Mouse (Mus musculus) regulatory T cell (primary cell): ENCODE results near the gene Tpcn2.

Experiments
- in situ Hi-C: fragments of 300-600 bp; cut with MboI, MseI; formaldehyde crosslinking; loops from one replicate; pipeline ENCODE4 v1.15.1; 2025; ENCODE audit warnings: high pct_unique_total_duplicates

Gene Tpcn2

DNA sequence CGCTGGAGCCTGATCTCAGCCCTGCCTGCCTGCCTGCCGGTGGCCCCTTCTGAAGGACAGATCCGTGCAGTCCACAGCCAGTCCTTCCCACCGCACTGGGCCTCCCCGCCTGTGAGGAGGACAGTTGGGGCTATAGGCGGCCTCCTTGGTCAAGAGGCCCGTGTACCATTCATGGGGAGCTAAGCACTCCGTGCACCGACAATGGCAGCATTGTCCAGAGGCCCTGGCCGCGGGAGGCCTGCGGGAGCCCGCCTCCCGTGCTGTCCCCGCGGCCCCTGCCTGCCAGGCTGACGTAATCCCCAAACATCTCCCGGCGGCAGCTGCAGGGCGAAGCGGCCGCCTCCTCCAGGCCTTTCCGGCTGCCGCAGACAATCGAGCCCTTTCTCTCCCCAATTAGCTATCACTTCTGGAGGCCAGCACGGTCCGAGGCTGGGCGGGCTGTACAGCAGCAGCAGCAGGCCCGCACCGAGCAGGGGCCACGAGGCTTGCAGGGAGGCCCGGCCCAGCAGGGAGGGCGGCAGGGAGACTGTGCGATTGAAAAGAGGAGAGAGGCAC is 77.7 kb downstream of the Tpcn2 start:
- in situ Hi-C loops: no loop called here

DNA sequence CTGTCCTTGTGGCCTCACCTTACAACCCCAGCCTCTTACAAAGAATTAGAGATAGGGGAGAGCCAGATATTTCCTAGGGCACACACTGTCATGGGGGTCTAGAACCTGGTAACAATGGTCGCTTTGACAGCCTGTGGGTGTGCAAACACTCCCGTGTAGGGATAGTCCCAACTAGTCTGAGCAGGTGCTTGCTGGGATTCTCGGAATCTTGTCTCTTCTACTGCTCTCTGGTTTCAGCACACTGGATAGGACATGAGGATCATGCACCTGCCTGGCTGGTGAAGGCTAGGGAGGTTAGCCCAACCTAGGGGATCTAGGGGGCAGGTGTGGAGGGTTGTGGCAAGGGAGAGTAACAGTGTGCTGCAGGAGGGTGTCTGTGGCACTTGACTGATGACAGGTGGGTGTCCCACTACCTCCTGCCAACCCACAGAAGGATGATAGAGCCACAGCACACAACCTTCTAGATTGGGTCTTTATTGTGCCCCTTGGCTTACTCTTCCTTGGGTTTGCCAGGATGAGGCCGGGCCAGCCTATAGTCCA is 78.4 kb downstream of the Tpcn2 start:
- in situ Hi-C loops: no loop called here

DNA sequence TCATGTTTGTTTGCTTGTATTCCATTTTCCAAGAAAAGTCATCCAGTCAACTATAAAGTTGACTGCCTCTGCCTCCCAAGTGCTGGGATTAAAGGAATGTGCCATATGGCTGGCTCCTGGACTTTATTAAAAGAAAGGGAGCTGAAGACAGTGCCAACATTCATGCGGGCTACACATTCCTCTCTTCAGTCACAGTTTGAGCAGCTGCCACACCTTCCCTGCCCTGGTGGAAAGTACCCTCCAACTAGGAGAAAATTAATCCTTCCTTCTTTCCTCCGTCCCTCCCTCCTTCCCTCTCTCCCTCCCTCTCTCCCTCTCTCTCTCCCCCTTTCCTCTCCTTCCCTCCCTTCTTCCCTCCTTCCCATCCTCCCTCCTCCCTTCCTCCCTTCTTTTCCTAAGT is 84.1 kb downstream of the Tpcn2 start:
- in situ Hi-C loops: no loop called here

DNA sequence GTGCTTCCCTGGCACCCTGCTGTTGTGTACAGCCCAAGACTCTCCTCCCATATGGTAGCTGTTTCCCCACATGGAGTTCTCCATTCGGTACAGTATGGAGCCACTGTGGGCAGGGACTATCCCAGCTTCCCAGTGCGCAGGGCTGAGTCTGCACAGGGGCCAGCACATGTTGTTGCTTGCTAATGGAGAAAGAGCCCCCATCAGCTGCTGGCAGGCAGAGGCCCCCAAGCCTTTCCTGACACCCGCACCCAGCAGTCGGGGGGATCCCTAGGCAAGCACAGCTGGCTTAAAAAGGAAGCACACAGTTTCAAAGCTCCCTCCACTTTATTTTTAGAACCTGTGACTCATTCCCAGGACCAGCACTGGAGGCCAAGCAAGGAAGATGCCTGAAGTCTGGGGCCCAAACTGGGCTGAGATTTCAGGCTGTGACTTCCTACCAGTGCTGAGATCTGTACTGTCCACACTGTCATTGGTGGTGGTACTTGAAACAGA is 85.5 kb downstream of the Tpcn2 start:
- in situ Hi-C loops: no loop called here

DNA sequence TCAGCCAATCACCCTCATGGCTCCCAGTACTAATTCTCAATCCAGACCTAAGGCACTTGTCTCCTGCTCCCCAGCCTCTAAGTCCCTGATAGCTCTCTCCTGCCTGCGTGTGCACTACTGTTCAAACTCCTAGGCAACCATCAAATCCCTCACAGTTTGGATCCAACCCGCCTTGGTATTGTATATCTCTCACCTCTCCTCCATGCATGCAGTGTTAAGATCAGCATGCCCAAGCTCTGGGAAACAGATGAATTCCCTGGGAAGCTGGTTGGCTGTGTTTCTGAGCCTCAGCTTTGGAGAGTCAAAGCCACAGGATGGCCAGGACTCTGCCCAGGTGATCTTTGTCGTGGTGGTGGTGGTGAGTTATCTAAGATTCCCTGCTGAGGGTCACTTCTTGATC is 86.1 kb downstream of the Tpcn2 start:
- in situ Hi-C loops: no loop called here

DNA sequence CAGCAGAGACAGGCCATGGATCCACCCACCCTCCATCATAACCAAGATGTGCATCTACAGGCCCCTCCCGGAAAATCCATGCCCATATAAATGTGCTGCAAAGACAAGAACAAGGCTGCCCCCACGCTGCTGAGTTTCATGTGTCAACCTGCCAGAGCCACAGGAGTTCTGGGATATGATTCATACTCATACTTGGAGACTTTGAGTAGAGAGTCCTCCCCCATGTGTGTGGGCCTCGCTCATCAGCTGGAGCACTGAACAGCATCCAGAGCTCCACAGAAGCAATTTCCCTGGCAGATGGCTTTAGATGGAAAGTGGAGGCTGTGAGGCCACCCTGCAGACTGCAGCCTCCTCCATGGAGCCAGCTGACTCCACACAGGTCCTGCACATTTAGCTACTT is 86.8 kb downstream of the Tpcn2 start:
- in situ Hi-C loops: no loop called here

DNA sequence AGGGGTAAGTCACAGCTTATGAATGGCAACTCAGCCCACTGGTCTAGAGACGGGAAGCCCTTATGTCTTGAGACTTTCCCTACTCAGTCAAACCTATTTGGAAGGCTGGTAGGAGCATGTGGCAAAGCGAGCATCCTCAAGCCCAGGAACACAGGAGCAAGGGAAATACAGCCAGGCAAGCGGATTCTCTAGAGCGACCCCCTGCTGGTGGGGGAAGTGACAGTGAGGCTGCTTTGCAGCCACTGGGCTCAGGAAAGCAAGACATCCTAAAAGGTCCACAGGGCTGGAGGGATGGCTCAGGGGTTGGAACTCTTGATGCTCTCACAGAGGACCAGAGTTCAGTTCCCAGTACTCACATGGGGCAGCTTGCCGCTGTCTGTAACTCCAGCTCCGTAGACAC is 87.5 kb downstream of the Tpcn2 start:
- in situ Hi-C loops: no loop called here

DNA sequence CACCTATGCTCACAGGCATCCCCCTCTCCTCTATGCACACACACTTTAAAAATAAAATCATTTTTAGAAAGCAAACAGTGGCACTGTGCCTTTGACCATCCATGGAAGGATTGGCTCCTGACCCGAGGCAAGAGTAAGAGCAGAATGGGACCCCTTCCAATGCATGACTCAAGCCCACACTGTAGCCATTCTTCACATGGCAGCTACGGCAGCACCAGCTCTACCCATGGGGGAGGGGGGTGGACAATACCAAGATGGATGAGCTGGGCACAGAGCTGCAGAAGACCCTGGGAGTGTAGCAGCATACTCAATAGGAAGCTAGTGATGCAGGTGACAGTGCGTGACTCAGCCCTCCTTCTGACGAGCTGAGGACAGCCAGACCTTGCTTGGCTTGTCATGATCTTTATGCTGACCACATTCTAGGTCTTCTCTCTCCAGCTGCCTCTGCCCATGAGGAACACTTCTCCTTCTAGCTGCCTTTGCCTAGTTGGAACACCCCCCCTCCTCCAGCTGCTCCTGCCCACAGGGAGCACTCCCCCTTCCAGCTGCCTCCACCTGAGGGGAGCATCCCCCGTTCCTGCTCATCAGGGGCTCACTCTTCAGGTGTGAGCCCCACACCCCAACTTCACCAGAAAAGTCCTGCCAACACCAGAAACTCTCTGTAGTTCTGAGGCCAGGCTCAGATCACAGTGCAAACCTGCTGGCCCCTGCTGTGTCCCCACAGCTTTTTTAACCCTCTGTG is 88.5 kb downstream of the Tpcn2 start:
- in situ Hi-C loops: no loop called here

DNA sequence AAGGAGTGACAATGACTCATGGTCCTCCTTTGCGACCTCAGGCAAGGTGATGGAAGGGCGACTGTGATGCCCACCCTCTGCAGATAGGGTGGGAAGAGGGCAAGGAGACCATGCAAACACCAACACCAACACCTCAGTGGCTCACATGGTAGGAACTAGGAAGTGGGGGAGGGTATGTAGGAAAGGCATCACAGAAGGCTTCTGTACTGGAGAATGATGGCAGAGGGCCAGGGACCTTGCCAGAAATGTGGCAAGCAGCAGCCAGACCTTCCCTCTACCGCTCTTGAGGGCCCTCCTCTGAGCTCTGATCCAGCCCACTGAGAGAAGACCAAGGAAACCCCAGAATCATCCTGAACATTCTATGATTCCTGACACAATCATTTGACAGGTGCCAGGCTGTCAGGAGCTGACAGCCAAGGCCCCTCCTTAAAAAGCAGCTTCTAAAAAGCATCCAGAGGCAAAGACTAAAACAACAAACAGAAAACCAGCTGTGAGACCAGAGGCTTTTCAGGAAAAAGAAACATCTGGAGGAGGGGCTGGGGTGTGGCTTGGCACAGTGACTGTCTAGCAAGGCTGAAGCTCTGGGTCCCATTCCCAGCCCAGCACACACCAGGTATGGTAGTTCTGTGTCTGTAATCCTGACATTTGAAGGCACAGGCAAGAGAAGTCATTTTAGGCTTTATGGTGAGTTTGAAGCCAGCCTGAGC is 89.2 kb downstream of the Tpcn2 start:
- in situ Hi-C loops: no loop called here

DNA sequence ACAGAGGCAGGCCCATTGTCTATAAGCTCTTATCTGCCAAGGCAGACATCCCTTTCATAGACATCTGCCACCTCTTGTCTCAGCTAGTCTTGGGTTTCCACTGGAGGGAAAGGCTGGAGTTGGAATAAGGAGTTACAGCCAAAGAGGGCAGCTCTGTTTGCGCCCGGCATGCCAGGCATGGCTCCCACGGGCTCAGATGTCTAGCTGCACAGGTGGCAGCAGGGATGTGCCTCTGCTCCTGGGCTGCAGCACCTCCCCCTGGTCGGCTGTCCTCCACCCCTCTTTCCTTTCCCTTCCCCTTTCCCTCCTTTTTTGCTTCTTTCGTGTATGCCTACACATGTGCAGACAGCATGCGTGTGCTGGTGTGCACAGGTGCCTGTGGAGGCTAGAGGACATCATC is 91.0 kb downstream of the Tpcn2 start:
- in situ Hi-C loops: no loop called here

DNA sequence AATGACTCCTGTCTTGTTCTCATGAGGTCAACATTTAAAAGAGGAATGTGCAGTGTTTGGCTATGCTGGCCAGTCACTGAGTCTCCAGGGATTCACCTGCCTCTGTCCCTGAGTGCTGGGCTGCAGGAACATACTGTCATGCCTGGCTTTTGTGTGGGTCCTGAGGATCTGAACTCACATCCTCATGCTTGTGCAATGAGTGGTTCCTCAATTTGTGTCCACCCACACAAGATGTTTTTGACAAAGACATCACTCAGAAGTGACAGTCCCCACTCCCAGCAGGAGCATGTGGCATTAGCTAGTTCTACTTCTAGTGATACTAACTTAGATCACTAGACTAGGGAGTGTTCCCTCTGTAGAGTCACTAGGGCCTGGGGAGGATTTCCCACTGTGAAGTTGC is 93.3 kb downstream of the Tpcn2 start:
- in situ Hi-C loops: no loop called here

DNA sequence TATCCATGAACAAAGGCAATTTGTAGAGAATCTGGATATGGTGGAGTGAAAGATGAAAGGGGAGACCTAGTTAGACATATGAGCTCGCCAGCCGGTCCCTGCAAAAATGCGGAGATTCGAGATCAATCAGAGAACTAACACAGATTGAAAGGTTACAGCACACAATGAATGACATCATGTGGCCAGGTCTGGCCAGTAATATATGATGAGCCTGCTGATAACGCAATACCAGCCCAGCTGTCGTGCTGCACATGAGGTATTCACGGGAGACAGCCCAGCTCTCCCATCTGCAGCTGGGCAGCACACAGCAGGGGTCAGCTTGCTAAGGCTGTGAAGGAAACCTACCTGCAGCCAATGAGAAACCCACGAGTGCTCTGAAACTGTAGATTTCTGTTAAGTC is 94.5 kb downstream of the Tpcn2 start:
- in situ Hi-C loops: loop anchor here (10.0 kb wide), 1 partner anchor 1915 kb away; no protein-coding TSS in a partner anchor

DNA sequence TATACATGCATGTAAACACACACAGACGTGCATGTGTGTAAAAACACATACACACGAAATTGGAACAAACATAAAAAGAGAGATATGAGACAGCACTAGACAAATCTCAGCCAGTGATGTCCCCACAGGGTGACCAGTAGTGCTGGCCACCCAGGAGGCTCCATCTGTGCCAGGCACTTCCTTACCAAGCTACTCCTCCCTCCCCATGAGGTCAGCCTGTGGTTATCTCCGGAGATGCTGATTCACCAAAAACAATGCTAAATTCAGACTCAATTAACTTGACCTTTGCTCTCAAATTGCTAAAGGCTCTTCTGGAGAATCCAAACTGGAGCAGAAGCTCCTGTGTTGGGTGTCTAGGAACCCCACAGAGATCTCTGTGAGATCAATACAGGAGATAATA is 96.0 kb downstream of the Tpcn2 start:
- in situ Hi-C loops: loop anchor here (10.0 kb wide), 1 partner anchor 1913 kb away; no protein-coding TSS in a partner anchor

DNA sequence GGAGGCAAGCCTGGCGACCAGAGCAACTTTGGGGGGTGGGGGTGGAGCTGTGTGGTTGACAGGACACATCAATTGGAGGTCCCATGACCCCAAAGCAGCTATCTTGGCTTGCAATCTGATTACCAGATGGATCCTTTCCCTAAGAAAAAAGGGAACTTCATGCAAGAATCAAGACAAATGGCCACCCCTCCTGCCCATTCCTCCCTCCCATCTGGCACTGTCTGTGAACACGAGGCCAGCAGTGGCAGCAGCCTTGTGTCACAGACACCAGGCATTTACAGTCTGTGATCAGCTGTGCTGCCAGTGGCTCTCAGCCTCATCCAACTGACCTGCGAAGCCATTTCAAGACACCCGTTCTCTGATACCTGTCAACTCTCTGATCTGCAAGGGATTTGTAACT is 101.4 kb downstream of the Tpcn2 start:
- in situ Hi-C loops: loop anchor here (10.0 kb wide), 1 partner anchor 1908 kb away; no protein-coding TSS in a partner anchor

DNA sequence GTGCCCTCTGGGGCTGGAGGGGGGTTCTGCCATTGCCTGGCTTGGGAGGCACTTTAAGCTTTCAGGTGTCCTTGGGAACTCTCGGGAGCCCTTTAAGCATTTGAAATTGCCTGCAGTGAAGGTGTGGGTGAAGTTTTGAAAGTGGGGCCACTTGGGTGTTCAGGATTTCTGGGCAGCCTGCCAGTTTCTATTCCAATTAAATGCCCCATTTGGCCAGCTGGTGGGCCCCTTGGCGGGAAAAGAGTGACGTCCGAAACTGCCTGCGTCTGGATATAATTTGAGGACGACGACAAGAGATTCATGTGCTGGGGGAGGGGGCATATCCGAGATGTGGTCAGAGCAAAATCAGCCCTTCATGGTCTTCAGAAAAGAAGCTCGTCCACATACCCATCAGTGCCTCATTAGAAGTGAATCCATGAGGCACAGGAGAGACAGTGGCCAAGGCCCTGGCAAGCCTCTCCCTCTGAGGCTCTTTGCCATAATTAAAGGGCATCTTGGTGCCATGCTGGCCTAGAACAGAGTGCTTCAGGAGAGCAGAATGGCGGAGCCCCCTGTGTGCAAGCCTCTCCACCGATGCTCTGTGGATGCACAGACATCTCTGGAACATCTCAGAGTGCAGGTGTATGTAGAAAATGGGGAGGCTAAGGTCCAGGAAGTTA is 102.3 kb downstream of the Tpcn2 start:
- in situ Hi-C loops: loop anchor here (10.0 kb wide), 1 partner anchor 1907 kb away; no protein-coding TSS in a partner anchor

DNA sequence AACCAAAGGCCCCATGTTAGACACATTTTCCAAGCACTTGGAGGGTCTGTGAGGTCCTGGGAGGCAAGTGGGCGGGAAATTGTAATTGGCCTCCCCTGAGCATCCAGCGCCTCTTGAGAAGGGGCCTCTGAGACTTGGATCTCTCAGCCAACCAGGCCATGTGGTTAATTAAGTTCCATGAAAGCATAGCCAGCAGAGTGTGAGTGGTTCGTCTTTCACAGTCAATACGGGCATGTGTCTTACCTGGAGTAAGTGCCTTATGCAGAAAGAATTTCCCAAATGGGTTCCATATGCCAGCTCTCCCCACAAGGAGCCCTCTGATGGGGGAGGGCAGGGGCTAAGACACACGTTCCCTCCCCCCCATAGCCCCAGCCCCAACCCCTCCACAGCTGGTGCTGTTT is 104.1 kb downstream of the Tpcn2 start:
- in situ Hi-C loops: loop anchor here (10.0 kb wide), 1 partner anchor 1905 kb away; no protein-coding TSS in a partner anchor

DNA sequence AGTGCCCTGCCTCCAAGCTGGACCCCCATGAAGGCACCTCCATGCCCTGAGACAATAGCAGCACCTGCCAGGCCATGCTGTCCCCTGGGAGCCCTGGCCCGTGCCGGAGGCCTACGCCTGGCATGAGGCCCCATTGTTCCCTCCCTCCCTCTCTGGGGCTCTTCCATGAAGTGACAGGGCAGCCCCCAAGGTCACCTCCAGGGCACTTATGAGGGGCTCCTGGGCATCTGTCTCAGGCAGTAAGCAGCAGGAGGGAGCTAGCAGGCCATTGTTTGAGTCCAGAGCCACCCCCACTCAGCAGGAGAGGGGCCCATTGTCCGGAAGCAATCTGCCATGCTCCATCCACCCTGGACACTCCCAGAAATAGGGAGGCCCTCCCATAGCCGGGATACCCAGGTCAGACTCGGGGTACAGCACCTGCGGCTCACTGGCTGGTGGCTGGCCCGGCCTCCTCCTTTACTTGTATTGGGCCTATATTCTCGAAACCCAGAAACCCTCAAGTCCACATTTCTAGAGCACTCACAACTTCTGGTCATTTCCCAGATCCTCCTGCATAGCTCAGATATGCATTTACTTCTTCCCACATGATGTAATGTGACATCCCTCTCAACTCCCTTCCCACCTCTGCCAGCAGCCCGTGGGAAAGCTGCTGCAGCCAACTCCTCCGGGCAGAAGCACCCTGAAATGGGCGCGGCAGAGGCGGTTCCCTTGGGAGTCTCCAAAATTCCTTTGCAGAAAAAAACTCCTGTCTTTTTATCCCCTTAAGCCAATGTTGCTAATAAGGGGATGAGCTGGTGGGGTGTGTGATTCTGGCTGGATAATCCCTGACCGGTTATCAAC is 106.8 kb downstream of the Tpcn2 start:
- in situ Hi-C loops: no loop called here

DNA sequence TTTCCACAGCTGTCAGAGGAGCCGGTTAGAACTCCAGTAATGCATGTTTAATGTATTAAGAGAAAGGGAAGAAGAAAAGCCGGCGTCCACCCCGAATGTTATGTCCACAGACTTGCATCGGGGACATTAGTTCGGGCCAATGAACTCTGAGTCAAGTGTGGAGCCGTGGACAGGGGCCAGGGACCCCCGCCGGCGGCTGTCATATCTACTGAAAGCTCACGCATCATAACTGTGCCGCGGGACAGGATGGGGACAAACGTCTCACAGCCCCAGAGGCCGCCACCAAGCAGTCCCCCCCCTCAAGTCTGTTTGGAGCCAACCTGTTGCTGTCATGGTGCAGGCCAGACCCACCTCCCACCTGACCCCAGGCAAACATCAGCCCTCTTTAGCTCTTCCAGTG is 110.2 kb downstream of the Tpcn2 start:
- in situ Hi-C loops: no loop called here

DNA sequence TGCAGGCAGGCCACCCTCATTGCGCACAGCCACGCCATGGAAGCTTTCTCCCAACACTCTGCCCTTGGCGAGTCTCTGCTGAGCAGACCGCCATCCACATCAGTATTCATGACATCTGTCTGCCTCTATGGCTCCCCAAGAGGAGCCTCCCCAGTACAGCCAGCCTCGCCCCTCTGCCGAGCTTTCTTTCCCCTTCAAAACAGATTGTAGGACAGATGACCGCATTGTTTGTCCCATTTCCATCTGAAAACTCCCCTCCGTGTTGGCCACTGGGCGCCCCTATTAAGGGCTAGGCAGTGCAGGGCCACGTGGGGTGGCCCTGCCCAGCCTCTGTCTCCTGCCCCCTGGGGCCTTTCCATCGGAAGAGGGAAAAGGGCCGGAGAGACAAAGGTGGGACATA is 110.7 kb downstream of the Tpcn2 start:
- in situ Hi-C loops: no loop called here

DNA sequence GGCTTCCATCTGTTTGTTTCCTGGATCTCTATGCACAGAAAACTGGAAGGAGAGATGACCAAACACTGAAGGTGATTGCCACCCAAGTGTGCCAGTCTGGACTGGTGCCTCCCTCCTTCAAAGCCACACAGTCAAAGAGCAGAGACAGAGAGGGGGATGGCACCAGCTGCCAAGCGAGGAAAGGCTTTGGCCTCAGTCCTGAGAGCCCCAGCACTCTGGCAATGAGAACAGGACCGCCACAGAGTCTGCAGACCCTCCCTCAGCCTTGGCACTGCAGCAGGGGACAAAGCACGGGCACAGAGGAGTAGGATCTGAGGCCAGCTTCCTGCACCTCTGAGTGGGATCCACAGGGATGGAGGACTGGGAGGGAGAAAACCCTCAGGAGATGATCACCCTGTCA is 114.1 kb downstream of the Tpcn2 start:
- in situ Hi-C loops: no loop called here
